Mouse (Mus musculus) spleen, postnatal 36 days (tissue): ENCODE data around the gene 4930467E23Rik.
"Not testable (repeated sequence)": the region's sequence is repeated elsewhere in the genome, so short reads cannot be mapped to it uniquely, and the experiment has no call there.

ENCODE experiments used
- DNase-seq, 2 experiments: peaks; one replicate each; pipeline ENCODE4 v3.0.0; 2022; ENCODE audit warnings: low spot score in 2 of 2, mixed read lengths in 1 of 2

4930467E23Rik gene

DNA sequence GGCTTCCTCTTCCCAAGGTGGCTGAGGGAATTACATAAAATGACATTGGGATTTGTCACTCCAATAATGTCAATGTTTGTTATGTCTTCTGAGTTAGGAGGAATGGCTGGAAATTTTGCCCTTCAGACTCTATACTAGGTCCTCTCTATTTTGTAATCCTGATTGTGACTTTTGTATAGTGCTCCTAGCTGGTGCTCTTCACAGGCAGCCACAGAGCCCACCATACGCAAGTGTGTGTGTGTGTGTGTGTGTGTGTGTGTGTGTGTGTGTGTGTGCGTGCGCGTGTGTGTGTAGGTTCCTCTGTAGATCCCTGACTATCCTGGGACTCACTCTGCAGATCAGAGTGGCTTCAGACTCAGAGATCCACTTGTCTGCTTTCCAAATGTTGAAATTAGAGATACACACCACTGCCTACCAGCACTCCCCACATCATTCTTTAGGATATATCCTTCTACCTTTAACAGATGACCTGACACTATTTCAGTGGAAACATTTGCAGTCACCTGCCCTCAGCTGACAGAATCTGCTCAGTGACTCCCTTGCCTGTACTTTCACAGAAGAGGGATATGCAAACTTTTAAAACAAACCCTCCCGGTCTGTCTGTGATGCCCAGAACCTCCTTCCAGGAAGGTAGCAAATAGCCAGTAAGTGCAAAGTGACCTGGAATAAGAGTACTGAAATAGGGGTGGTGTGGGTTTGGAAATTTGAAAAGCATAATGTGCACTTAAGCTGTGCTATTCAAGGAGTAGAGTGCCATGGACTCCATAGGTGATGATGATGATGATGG is 52.1 kb downstream of the 4930467E23Rik start:
- DNase-seq = not testable (repeated sequence)

DNA sequence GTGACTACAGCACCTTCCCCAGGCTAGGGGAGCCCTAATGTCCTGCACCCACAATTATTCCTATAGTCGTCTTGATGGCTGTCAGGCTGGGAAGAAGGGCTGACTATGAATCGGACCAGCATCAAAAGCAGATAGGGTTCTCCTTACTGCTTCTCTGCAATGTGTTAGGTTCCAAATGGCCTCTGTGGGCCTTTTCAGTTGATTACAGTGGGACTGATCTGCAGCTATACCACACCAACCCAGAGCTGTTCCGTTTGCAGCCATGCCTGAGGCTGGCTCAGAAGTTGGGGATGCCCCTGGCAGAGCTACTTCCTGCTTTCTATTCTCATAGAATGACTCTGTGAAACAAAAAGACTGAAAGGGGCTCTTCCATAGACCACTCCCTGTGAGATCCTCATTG is 53.4 kb downstream of the 4930467E23Rik start:
- DNase-seq = peak in 1 of 2 experiments; percentile 54

DNA sequence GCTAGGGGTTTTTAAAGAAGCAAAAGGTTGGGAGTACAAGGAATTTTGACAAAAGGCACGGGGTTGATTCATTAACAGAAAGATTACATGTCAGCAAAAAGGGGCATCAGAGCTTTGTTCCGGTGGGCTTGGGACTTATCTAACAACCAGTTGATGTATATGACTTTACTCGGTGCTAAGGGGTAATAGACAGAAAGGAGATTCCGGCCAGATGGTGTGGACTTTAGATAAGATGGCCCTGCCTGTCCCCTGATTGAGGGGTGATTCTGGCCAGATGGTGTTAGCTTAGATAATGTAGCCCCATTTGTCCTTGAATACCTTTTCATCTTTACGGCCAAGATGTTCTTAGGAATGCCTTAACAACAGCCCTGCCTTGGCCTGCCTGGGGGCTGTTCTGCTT is 54.5 kb downstream of the 4930467E23Rik start:
- not testable (repeated sequence) for DNase-seq

DNA sequence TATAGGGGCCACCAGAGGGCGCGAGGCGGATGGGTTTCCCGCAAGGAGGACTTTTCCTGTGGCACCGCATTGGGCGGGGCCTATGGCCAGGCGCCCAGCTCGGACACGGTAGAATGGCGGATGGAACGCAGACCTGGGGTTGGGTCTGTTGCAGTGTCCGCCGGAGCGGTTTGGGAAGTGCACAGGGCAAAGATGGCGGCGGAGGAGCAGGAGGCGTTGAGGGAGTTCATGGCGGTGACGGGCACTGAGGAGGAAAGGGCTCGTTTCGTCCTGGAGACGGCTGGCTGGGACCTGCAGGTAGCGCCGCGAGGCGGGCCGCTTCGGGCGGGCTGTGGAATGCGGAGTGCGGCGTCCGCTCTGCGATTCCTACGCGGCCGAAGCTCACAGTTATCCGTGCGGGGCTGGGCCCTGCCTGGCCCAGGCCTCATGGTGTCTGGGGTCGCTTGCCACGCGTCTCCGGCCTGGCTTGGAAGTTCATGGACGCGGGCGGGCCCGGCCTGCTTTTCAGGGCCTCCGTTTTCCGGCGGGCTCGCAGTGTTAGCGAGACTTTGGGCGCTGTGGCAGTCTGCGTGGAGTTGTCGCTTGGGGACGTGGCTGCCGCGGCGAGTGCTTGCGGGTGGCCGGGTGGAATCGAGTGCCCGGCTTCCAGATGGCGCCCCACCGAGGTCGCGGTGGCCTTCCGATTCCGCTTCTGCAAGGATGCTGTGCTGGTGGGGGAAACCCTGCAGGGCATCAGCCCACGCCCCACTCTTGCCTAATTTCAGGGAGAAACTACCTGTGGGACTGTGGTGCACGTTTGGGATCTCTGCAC is 55.4 kb downstream of the 4930467E23Rik start:
- peak; percentile 91 to 95 for DNase-seq

DNA sequence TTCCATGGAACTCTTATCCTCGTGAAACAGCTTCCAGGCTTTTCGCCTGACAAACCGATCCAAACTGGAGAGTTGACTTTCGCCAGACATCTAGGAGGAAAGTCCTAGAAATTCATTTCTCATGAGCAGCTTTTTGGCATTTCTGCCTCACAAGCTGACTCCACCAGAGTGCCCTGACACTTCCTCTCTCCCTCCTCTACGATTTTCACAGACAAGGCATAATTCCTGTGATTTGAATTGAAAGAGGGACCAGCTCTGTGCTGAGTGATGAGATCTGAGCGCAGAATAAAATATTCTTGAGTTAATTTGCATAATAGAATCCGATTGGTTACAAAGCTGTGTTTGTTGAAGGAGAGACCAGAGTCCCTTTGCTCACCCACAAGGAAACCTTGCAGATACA is 63.3 kb downstream of the 4930467E23Rik start:
- not testable (repeated sequence) for DNase-seq
